ENCODE assay signal across 24 mouse cellular contexts in the genomic region with DNA sequence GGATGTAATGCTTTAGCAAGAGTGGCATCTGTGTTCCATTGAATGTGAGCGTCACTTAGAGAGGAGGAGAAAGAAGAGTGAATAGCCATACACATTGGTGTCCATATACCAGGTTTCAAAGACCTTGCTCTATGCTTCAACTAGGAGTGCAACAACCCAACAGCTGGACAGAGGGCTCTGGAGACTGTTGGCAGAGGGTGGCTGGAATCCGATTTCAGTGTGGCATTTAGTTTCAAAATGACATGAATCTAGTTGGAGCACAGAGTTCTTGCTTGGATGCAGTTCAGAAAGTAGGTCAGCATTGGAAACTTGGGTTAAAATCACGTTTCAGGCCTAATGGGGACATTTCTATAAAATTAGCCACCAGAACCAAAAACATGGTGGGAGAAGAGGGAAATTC. TPM values are rescaled to one million over a fixed set of nuclear protein-coding genes. Genes with fewer than 3 reads are reported as not detected.
"Had no signal": no experiment of that assay in that cellular context is flagged by ENCODE, and none has a peak within 500 bp of the region (broad histone marks: within the 10 kb centered on the region; RNA-seq: fewer than 3 reads in every experiment).

No protein-coding gene starts in this region.

- DNase-seq: heart, adult 11 months; heart, adult 2 months; heart, postnatal 14 days; heart, postnatal 36 days; kidney, adult 18-20 months; kidney, adult 8-10 months; kidney, postnatal 10 days; kidney, postnatal 25 days; kidney, postnatal 4 days; liver; liver, embryonic 13.5 days; liver, postnatal 0 days had no signal

- H3K4me3 ChIP-seq: heart, adult 2 months; heart, embryonic 13.5 days; heart, embryonic 15.5 days; intestine, embryonic 15.5 days; layer of hippocampus, adult 2 months; left cerebral cortex, adult 2 months; limb, embryonic 10.5 days; limb, embryonic 12.5 days; liver, embryonic 13.5 days; liver, embryonic 15.5 days had no signal

- H3K27ac ChIP-seq: heart, adult 2 months; heart, embryonic 13.5 days; heart, embryonic 15.5 days; hindbrain, embryonic 14.5 days; intestine, embryonic 15.5 days; layer of hippocampus, adult 2 months; left cerebral cortex, adult 2 months; limb, embryonic 10.5 days; limb, embryonic 12.5 days; liver, embryonic 13.5 days; liver, embryonic 15.5 days had no signal

- H3K4me1 ChIP-seq: intestine, embryonic 15.5 days; limb, embryonic 10.5 days; limb, embryonic 12.5 days had no signal

RNA-seq across cellular contexts. Expression of a gene that starts 12.2 kb away (rescaled TPM):
- total RNA-seq: hematopoietic stem cell, adult 5-6 weeks had no signal
- polyA plus RNA-seq: gonadal fat pad, adult 2 months; heart, adult 2 months; inflammation-experienced regulatory T-cells, adult 6 months had no signal
